Mouse (Mus musculus) testis, adult 2 months (tissue): ENCODE data around the gene Kiss1. TPM values are rescaled to one million over a fixed set of nuclear protein-coding genes. Genes with fewer than 3 reads are reported as not detected.

Source experiments
- H3K27ac ChIP-seq: fragments of 200-500 bp; 2 replicates; pipeline ENCODE4 v1.5.1; 2012; ENCODE audit warnings: low read depth, low read length; ENCODE audit not compliant: control insufficient read depth, insufficient read depth
- H3K27me3 ChIP-seq: fragments of 200-500 bp; 2 replicates; pipeline ENCODE4 v1.6.1; 2012; ENCODE audit warnings: mild to moderate bottlenecking, low read length, moderate library complexity; ENCODE audit not compliant: control insufficient read depth, insufficient read depth
- H3K36me3 ChIP-seq: fragments of 200-500 bp; 2 replicates; pipeline ENCODE4 v1.6.1; 2012; ENCODE audit warnings: mild to moderate bottlenecking, low read length; ENCODE audit not compliant: control insufficient read depth, insufficient read depth
- H3K4me1 ChIP-seq: fragments of 200-500 bp; 2 replicates; pipeline ENCODE4 v1.6.1; 2012; ENCODE audit warnings: low read length; ENCODE audit not compliant: control insufficient read depth, insufficient read depth
- H3K4me3 ChIP-seq: fragments of 200-500 bp; 2 replicates; pipeline ENCODE4 v1.5.1; 2012; ENCODE audit warnings: low read depth, mild to moderate bottlenecking, low read length, moderate library complexity, mixed read lengths; ENCODE audit not compliant: control insufficient read depth
- CTCF ChIP-seq: fragments of 200-500 bp; IDR thresholded peaks from 2 replicates; pipeline ENCODE4 v1.5.1; 2012; ENCODE audit warnings: low read depth, mild to moderate bottlenecking, inconsistent platforms, low read length, moderate library complexity; ENCODE audit not compliant: control insufficient read depth, insufficient read depth, insufficient replicate concordance
- POLR2A ChIP-seq: fragments of 200-500 bp; IDR thresholded peaks from 2 replicates; pipeline ENCODE4 v1.6.1; 2012; ENCODE audit warnings: low read depth, mild to moderate bottlenecking, inconsistent platforms, low read length, moderate library complexity; ENCODE audit not compliant: control insufficient read depth
- polyA plus RNA-seq: library from polyadenylated mRNA; depleted of rRNA; stranded (reverse); fragments of >200 nt; gene quantifications from 2 replicates; pipeline ENCODE4 v1.2.3, GENCODE M21; 2012

Kiss1 gene
- polyA plus RNA-seq, 1 experiment = 0.44 TPM

DNA sequence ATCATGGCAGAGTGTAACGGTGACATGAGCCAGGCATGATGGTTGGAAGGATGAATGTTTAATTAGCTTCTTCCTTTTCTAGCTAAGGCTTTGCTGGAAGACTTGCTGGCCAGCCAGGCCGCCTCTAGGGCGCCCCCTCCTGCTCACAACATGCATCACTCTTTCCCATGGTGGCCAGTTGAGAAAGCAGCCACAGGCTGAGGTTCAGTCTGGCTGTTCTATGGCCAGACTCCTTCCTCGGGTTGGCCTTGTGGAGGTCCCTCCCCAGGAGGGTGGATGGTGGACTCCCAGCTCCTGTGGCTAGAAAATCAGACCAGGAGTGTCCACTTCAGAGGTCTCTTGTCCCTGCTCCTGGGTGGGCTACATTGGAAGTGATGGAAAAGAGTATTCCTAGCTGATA lies 14.8 kb upstream of the Kiss1 start:
- H3K27me3 ChIP-seq = no peaks in the 10 kb centered on the region
- H3K27ac ChIP-seq = no peak overlapping the region
- H3K4me1 ChIP-seq = no peaks in the 10 kb centered on the region; the same call in 1 of the 2 replicates
- TF ChIP-seq CTCF (peak; percentile 82), POLR2A (no peak)
- H3K4me3 ChIP-seq = no peak overlapping the region
- no peaks in the 10 kb centered on the region for H3K36me3 ChIP-seq

DNA sequence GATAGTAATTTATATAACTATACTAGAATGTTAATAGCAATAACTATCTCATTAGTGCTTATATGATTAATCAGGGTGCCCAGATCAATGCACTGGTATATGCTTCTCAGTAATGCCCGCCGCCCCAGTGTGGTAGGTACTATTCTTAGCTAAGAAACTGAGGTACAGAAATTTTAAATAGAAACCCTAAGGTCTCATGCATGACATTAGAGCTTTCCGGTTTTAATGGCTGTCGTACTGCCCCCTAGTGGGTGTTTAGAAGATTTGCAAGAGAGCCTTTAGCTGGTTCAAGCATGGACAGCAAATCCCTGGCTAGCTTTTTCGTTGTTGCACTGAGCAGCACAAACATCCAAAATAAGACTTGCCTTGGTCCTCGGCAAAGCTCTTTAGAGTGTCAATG lies 14.4 kb upstream of the Kiss1 start:
- TF ChIP-seq CTCF = no peak; the same call in 1 of the 2 replicates
- no peak for TF ChIP-seq POLR2A
- Histone ChIP-seq H3K27ac (no peak overlapping the region), H3K36me3 (no peaks in the 10 kb centered on the region), H3K4me1 (no peaks in the 10 kb centered on the region; the same call in 1 of the 2 replicates), H3K4me3 (no peak overlapping the region), H3K27me3 (no peaks in the 10 kb centered on the region)

GRCm38 (mm10) chr1:133309652-133310267 lies 11.9 kb upstream of the Kiss1 start, which contains the start of gene Golt1a:
Golt1a (plus strand) TSS chr1:133309800.
- Histone ChIP-seq H3K4me3 (no peak within 1 kb of the TSS), H3K27me3 (no peaks in the 10 kb centered on the region), H3K36me3 (no peaks in the 10 kb centered on the region), H3K27ac (no peak within 1 kb of the TSS), H3K4me1 (no peaks in the 10 kb centered on the region; the same call in 1 of the 2 replicates)
- TF ChIP-seq POLR2A = no peak

- TF ChIP-seq CTCF = 0 out of 2 replicates have a peak, but pooled peaks have one; percentile 9
- no peak for TF ChIP-seq POLR2A
- H3K4me3 ChIP-seq = no peak overlapping the region
- H3K36me3 ChIP-seq = no peaks in the 10 kb centered on the region
- H3K27me3 ChIP-seq = no peaks in the 10 kb centered on the region
- no peak overlapping the region for H3K27ac ChIP-seq
- H3K4me1 ChIP-seq = no peaks in the 10 kb centered on the region; the same call in 1 of the 2 replicates
Observed at GRCm38 (mm10) chr1:133311240-133311639, 10.4 kb upstream of the Kiss1 start.

GRCm38 (mm10) chr1:133311946-133312345 lies 9.7 kb upstream of the Kiss1 start:
- no peak overlapping the region for H3K27ac ChIP-seq
- TF ChIP-seq CTCF (no peak), POLR2A (no peak)
- no peaks in the 10 kb centered on the region; the same call in 1 of the 2 replicates for H3K4me1 ChIP-seq
- no peak overlapping the region for H3K4me3 ChIP-seq
- H3K36me3 ChIP-seq = no peaks in the 10 kb centered on the region
- no peaks in the 10 kb centered on the region for H3K27me3 ChIP-seq

GRCm38 (mm10) chr1:133314364-133314763 lies 7.3 kb upstream of the Kiss1 start:
- H3K27me3 ChIP-seq = no peaks in the 10 kb centered on the region
- TF ChIP-seq CTCF (peak; percentile 84; the same call in 1 of the 2 replicates), POLR2A (no peak)
- no peak overlapping the region for H3K4me3 ChIP-seq

GRCm38 (mm10) chr1:133315775-133316174 lies 5.9 kb upstream of the Kiss1 start:
- TF ChIP-seq POLR2A (no peak), CTCF (no peak)
- Histone ChIP-seq H3K4me1 (no peaks in the 10 kb centered on the region), H3K36me3 (no peaks in the 10 kb centered on the region), H3K27me3 (no peaks in the 10 kb centered on the region), H3K4me3 (no peak overlapping the region), H3K27ac (no peak overlapping the region)

More at GRCm38 (mm10) chr1:133314364-133314763, 7.3 kb upstream of the Kiss1 start:
- Histone ChIP-seq H3K36me3 (no peaks in the 10 kb centered on the region), H3K4me1 (no peaks in the 10 kb centered on the region), H3K27ac (no peak overlapping the region)

GRCm38 (mm10) chr1:133316577-133316976 lies 5.1 kb upstream of the Kiss1 start:
- no peaks in the 10 kb centered on the region for H3K4me1 ChIP-seq
- no peaks in the 10 kb centered on the region for H3K27me3 ChIP-seq
- TF ChIP-seq POLR2A (no peak), CTCF (no peak)
- H3K36me3 ChIP-seq = no peaks in the 10 kb centered on the region
- no peak overlapping the region for H3K4me3 ChIP-seq
- no peak overlapping the region for H3K27ac ChIP-seq
